Mouse (Mus musculus) mature B cell (primary cell): ENCODE results near the gene Cdk2ap2.

Experiments used
- in situ Hi-C: fragments of 300-500 bp; cut with MboI; formaldehyde crosslinking; loops from 2 replicates; pipeline ENCODE4 v1.14.3; 2019

Gene Cdk2ap2

GRCm38 (mm10) chr19:4094348-4094747 is 2.6 kb upstream of the Cdk2ap2 start:
- in situ Hi-C loops, result no loop called here

DNA sequence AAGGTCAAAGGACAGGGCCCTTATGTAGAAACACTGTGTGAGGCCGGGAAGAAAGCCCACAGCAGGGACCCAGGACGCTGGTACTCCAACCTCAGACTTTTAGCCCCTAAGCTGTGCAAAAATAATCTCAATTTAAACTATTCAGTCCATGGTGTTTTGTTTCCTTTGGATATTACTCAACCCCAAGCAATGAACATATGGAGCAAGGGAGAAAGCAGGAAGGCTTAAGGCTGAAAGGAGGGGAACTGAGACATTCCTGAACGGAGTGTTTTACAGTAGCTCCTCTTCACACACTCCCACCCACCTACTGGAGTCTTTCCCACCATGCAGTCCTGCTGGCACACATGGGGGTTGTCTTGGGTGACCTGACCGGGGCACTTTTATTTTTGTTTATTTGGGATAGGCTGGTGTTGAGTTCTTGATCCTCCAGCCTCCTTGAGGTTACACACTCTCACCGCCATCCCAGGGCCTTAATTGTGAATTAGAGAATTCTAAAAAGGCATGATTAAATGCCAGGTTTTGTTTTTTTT is 2.1 kb upstream of the Cdk2ap2 start:
- in situ Hi-C loops, result no loop called here

DNA sequence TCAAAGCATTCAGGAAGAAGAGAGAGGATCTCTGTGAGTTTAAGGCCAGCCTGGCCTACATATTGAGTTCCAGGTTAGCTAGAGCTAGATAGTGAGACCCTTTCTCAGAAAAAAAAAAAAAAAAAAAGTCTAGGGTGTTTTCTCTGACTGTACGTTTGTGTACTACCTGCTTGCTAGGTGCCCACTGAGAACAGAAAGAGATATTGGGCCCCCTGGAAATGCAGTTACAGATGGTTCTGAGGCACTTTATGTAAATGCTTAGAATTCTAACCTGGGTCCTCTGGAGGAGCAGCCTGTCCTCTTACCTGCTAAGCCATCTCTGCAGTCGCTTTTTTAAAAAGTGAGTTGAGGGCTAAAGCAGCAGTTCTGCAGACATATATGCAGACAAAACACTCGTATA is 1.2 kb upstream of the Cdk2ap2 start:
- in situ Hi-C loops, result no loop called here

- in situ Hi-C loops, result no loop called here
Measured at GRCm38 (mm10) chr19:4097441-4097825, 451 bp downstream of the Cdk2ap2 start.

DNA sequence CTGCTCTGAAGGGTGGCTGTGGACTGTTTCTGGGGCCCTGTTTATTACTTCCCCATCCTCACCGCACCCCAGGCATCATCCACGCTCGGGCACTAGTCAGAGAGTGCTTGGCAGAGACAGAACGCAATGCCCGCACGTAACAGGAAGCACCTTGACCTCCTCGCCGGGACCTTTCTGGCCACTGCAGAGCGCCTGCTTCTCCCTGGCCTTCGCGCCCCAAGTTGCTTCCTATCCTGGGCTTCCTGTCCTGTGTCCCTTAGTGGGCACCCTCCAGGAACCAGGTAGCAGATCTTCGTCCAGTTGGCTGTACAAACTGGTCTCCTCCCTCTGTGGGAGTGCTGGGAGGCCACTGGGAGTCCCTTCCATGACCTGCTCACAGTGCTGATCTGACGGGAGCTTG is 1.4 kb downstream of the Cdk2ap2 start:
- in situ Hi-C loops, result no loop called here

DNA sequence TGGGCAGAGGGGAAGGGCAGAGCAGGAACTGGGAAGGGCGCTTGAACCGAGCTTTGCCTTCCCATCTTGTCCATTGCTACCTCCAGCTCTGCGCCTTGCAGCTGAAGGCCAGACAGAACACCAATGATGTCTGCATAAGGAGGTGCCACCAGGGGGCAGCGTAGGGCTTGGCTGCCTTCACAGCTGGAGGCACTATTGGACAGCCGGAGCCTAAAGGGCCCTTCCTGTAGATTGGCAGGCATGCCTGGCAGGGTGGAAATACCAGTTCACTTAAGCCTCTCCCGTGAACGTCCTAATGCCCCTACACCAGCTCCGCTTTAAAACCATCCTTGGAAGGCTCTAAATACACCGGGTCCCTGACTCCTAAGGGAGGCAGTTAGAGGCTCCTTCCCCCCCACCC is 2.1 kb downstream of the Cdk2ap2 start:
- in situ Hi-C loops, result no loop called here

DNA sequence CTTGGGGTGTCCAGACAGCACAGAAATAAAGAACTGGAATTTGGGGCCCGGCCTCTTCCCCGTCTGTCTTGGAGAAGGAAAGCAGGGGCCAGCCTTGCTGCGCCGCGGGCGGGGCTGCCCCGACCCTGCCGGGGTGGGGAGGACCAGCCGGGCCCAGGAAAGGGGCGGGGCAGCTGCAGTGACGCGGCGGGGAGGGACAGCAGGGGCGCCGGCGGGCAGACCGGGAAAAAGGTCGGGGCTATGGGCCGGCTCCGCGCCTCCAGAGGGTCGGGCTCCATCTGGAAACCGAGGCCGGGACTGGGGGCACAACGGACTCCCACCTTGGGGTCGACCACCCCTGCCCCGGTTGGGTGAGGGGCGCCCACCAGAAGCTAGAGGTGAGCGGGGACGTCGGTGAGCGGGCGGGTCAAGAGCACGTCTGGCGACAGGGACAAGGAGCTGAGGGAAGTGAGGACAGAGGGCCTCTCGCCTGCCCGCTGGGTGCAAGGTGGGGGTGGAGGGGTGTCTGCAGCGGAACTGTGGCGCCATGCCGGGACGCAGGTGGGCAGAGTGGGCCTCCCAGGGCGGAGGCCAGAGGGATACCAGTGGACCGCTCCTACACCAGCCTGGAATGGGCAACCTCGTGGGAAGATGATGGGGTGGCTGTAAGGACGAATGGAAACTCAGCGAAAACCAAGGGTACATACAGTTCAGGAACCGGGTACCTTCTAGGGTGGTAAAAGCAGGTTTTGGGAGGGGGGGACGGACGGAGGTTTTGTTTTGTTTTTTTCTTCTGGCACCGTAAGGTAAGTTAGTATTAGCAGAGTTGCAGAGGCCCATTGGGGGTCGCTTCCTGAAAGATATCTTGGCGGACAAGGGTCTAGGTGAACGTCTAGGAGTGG is 3.1 kb downstream of the Cdk2ap2 start, which contains the start of gene Pitpnm1:
TSS of gene Pitpnm1 (plus strand) at position 162 of the 881 bp plus-strand sequence.
- in situ Hi-C loops, result no loop called here

- in situ Hi-C loops, result no loop called here
Measured at GRCm38 (mm10) chr19:4100718-4101261, 3.8 kb downstream of the Cdk2ap2 start.

DNA sequence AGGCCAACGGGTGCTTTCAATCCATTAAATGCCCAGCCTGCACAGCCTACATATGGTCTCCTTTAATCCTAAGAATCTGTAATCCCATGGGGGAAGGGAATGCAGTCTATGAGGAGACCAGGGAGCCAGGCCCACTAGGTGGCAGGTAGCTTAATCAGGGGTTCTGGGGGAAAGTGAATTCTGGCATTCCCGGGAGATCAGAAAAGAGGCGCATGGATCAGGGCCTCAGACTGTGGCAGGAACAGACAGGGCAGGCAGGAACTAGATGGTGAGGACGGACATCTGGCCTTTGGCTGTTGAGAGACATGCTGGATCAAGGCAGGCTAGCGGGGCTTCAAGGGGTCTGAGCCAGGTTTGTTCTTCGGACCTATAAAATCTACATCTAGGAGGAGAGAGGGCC is 4.5 kb downstream of the Cdk2ap2 start:
- in situ Hi-C loops, result no loop called here

DNA sequence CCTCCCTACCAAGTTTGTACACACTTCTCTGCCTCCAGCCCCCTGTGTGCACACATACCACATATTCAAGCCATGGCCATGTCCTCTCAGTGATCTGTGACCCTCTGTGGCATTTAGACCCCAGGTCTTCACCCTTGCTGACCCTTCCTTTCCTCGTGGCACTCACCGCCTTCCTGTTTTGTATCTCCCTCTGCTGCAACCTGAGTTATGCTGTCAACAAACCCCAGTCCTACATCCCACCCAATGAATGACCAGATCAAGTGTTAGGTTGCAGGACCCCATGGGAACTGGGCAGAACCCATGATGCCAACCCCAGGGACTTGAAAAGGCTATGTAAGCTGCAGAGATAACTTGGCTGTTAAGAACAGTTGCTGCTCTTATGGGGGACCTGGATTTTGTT is 5.1 kb downstream of the Cdk2ap2 start:
- in situ Hi-C loops, result no loop called here

GRCm38 (mm10) chr19:4102626-4103025 is 5.6 kb downstream of the Cdk2ap2 start:
- in situ Hi-C loops, result no loop called here

DNA sequence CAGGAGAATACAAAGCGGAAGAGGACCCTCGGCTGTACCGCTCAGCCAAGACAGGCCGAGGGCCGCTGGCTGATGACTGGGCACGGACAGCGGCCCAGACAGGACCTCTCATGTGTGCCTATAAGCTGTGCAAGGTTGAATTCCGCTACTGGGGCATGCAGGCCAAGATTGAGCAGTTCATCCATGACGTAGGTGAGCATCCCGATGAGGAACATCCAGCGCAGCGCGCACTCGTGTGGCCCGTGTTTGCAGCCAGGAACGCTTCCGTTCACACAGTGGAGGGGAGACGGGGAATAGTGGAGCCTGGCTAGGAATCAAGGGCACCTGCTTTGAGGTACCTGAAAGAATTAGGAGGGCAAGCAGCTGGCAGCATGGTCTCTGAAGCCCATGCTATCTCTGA is 6.3 kb downstream of the Cdk2ap2 start:
- in situ Hi-C loops, result no loop called here

GRCm38 (mm10) chr19:4103792-4104191 is 6.8 kb downstream of the Cdk2ap2 start:
- in situ Hi-C loops, result no loop called here

DNA sequence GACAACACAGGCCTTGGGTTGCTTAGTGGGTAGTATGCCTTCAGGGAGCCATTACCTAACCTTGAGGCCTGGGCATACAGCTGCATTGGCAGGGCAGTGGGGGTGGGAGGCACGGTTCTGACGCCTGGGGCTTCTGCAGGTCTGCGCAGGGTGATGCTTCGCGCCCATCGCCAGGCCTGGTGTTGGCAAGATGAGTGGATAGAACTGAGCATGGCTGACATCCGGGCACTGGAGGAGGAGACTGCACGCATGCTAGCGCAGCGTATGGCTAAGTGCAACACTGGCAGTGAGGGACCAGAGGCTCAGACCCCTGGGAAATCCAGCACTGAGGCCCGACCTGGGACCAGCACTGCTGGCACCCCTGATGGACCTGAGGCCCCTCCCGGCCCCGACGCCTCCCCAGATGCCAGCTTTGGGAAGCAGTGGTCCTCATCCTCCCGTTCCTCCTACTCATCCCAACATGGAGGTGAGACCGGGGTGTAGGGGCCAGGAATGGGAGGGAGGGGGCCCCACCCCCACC is 7.8 kb downstream of the Cdk2ap2 start:
- in situ Hi-C loops, result no loop called here

DNA sequence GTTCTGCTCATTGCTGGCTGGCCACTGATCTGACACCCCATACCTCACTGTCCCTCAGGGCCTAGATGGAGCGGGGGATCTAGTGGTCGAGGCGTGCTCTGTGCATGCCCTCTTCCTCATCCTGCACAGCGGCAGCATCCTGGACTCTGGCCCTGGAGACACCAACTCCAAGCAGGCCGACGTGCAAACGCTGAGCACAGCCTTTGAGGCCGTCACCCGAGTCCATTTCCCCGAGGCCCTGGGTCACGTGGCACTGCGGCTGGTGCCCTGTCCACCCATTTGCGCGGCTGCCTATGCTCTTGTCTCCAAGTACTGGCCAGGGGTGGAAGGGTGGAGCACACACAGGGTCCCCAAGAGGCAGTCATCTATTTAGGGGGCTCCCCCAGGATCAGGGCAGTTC is 9.7 kb downstream of the Cdk2ap2 start:
- in situ Hi-C loops, result no loop called here

- in situ Hi-C loops, result no loop called here
Measured at GRCm38 (mm10) chr19:4108535-4108934, 11.6 kb downstream of the Cdk2ap2 start.

- in situ Hi-C loops, result no loop called here
Measured at GRCm38 (mm10) chr19:4112063-4112960, 15.3 kb downstream of the Cdk2ap2 start.

GRCm38 (mm10) chr19:4113186-4113805 is 16.3 kb downstream of the Cdk2ap2 start:
- in situ Hi-C loops, result no loop called here

DNA sequence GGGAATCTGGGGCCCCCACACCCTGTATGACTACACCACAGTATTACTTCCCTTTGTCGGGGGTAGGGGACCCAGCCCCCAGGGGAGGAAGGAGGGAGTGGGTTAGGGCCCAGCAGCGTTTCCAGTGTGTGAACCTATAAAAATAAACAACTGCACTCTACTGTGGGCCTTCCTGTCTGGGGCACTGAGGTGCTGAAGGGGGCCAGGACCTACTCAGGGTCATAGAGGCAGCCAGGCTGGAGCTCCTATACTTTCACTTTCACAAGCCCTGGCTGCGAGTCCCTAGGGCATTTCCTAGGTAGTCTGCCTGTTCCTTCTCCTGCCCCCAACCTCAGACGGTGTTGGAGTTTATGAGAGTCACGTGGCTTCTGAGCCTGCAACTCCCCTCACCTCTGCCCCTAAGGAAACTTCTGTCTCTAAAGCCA is 16.8 kb downstream of the Cdk2ap2 start:
- in situ Hi-C loops, result no loop called here

DNA sequence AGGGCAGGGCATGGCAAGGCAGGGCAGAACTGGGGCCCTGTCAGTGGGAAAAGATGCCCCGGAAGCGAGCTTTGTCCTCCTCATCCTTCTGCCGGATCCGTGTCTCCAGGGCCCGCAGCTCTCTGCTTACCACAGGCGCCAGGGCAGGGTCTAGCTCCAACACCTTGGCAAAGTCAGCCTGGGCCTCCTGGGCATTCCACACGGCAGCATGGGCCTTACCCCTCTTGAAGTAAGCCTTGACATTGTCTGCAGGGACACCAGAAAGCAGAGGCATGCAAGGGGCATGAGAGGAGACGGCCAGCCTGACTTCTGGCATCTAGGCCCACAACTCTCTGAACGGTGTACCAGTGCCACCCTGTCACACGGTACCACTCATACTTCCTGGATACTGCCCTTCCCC is 17.6 kb downstream of the Cdk2ap2 start:
- in situ Hi-C loops, result no loop called here

DNA sequence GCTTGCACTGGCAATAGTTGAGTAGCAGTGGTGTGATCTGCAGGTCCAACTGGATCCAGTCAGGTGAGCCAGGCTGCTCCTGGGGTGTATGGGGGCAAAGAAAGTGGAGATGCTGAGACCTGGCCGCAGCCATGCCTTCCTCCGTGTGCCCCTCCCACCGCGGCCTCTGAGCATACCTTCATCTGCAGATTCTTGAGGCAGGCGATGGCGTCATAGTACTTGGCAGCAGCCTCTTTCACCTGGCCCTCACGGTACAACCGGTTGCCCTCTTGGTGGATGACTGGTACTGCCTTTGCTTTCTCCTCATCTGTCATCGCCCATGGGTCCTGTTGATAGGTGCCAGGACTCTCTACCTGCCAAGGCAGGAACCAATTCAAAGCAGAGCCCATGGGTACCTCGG is 18.2 kb downstream of the Cdk2ap2 start:
- in situ Hi-C loops, result no loop called here

GRCm38 (mm10) chr19:4115816-4116215 is 18.8 kb downstream of the Cdk2ap2 start:
- in situ Hi-C loops, result no loop called here
